In genomic region chr5:113491988-113492387, GRCm38 (mm10) we compare ENCODE assay signal across 10 mouse cellular contexts. TPM values are rescaled to one million over a fixed set of nuclear protein-coding genes. Genes with fewer than 3 reads are reported as not detected.
A peak's percentile ranks its signal among the peaks of the same experiment; 100 is the strongest.
DNase-seq lines count a peak whose midpoint lies in the region; ATAC-seq and TF ChIP-seq lines count a peak whose summit lies in the region.
"Had no signal": no experiment of that assay in that cellular context is flagged by ENCODE, and none has a peak within 500 bp of the region (broad histone marks: within the 10 kb centered on the region; RNA-seq: fewer than 3 reads in every experiment).

No protein-coding gene starts in this region.

- TF ChIP-seq CTCF in hindbrain, postnatal 0 days (IDR thresholded peaks at IDR 0.05; ENCODE audit: low read depth): no peak

- no peaks in the 10 kb centered on the region for H3K9me3 ChIP-seq in heart, embryonic 14.5 days (ENCODE audit: control insufficient read depth, low read length)
- no peaks in the 10 kb centered on the region for H3K9me3 ChIP-seq in embryonic facial prominence, embryonic 15.5 days (replicated peaks)
- H3K9me3 ChIP-seq in hindbrain, postnatal 0 days (ENCODE audit: low read length): no peaks in the 10 kb centered on the region
- H3K9me3 ChIP-seq in neural tube, embryonic 13.5 days: no peaks in the 10 kb centered on the region

- no peak for DNase-seq in heart, postnatal 4 days
- no peak for DNase-seq in hindbrain, postnatal 0 days (ENCODE audit: low spot score)
- no peak for DNase-seq in ovary, postnatal 14 days (ENCODE audit: low spot score)
- DNase-seq in left cerebral cortex, postnatal 36 days (ENCODE audit: low spot score in 2 of 2): no peak
- no peak for DNase-seq in right cerebral cortex, postnatal 25 days
- DNase-seq: gastrocnemius, adult 2 months had no signal

- ATAC-seq in heart, embryonic 14.5 days (ENCODE audit: insufficient number of reproducible peaks, insufficient read depth, low FRiP score, low read depth): no peak
- ATAC-seq in embryonic facial prominence, embryonic 15.5 days (ENCODE audit: insufficient number of reproducible peaks, low FRiP score, low TSS enrichment, low read depth): no peak
- no peak for ATAC-seq in hindbrain, postnatal 0 days
- no peak for ATAC-seq in neural tube, embryonic 13.5 days (ENCODE audit: low read depth)
- ATAC-seq: inflammation-experienced regulatory T-cells, adult 6 months had no signal

- no peak overlapping the region for H3K27ac ChIP-seq in heart, embryonic 14.5 days (replicated peaks in 1 of 2; ENCODE audit: control insufficient read depth in 1 of 2, insufficient read depth in 1 of 2, low read depth in 2 of 2, low read length in 2 of 2)
- 0 out of 2 replicates have a peak overlapping the region, but pooled peaks have one; percentile 17 for H3K27ac ChIP-seq in embryonic facial prominence, embryonic 15.5 days (replicated peaks)
- H3K27ac ChIP-seq in hindbrain, postnatal 0 days: no peak overlapping the region
- H3K27ac ChIP-seq in neural tube, embryonic 13.5 days (replicated peaks): peak overlapping the region; percentile 68
- H3K27ac ChIP-seq: gastrocnemius, adult 2 months had no signal

- H3K9ac ChIP-seq in heart, embryonic 14.5 days (ENCODE audit: low read length): no peak overlapping the region
- no peak overlapping the region for H3K9ac ChIP-seq in embryonic facial prominence, embryonic 15.5 days
- H3K9ac ChIP-seq in hindbrain, postnatal 0 days (replicated peaks; ENCODE audit: low read length): peak overlapping the region; percentile 44; the same call in 1 of the 2 replicates
- H3K9ac ChIP-seq in neural tube, embryonic 13.5 days: peak overlapping the region; percentile 95; the same call in 1 of the 2 replicates

- peak overlapping the region; percentile 83 for H3K4me2 ChIP-seq in heart, embryonic 14.5 days (ENCODE audit: low read length)
- H3K4me2 ChIP-seq in embryonic facial prominence, embryonic 15.5 days (replicated peaks): peak overlapping the region; percentile 66
- H3K4me2 ChIP-seq in hindbrain, postnatal 0 days (ENCODE audit: low read depth, low read length): peak overlapping the region; percentile 67
- peak overlapping the region; percentile 85 for H3K4me2 ChIP-seq in neural tube, embryonic 13.5 days

- peaks cover 16% of the 10 kb centered on the region for H3K27me3 ChIP-seq in heart, embryonic 14.5 days (ENCODE audit: control insufficient read depth, insufficient read depth, low read length)
- 0 out of 2 replicates have a peak, but pooled peaks cover 8% of the 10 kb centered on the region for H3K27me3 ChIP-seq in embryonic facial prominence, embryonic 15.5 days
- H3K27me3 ChIP-seq in hindbrain, postnatal 0 days (ENCODE audit: insufficient read depth, low read length): no peaks in the 10 kb centered on the region
- H3K27me3 ChIP-seq in neural tube, embryonic 13.5 days: peaks cover 22% of the 10 kb centered on the region

- H3K4me1 ChIP-seq in heart, embryonic 14.5 days (ENCODE audit: control insufficient read depth in 2 of 2, insufficient read depth in 2 of 2, low read length in 2 of 2): peaks cover 15 to 18% of the 10 kb centered on the region in 2 experiments
- H3K4me1 ChIP-seq in embryonic facial prominence, embryonic 15.5 days: peaks cover 38% of the 10 kb centered on the region
- peaks cover 15% of the 10 kb centered on the region; the same call in 1 of the 2 replicates for H3K4me1 ChIP-seq in hindbrain, postnatal 0 days (ENCODE audit: insufficient read depth, low read length)
- peaks cover 53% of the 10 kb centered on the region for H3K4me1 ChIP-seq in neural tube, embryonic 13.5 days (replicated peaks)

- 86% methylated on average over 3 of the region's 3 CpGs for WGBS in heart, embryonic 14.5 days
- 65% methylated on average over 3 of the region's 3 CpGs for WGBS in embryonic facial prominence, embryonic 15.5 days
- WGBS in hindbrain, postnatal 0 days: 79% methylated on average over 3 of the region's 3 CpGs
- WGBS in neural tube, embryonic 13.5 days: 73% methylated on average over 3 of the region's 3 CpGs

- intact Hi-C loops in left cerebral cortex, postnatal 36 days (cut with DNase I): loop anchor here (5.0 to 10.0 kb wide), 5 partner anchors 53 to 230 kb away; partner anchors contain the start of gene 1700069L16Rik

- H3K4me3 ChIP-seq in heart, embryonic 14.5 days (ENCODE audit: control insufficient read depth in 1 of 2, insufficient read depth in 1 of 2, low read depth in 1 of 2, low read length in 2 of 2): no peak overlapping the region
- peak overlapping the region; percentile 61 for H3K4me3 ChIP-seq in embryonic facial prominence, embryonic 15.5 days (replicated peaks)
- peak overlapping the region; percentile 62 for H3K4me3 ChIP-seq in hindbrain, postnatal 0 days (ENCODE audit: low read length)
- peak overlapping the region; percentile 72 for H3K4me3 ChIP-seq in neural tube, embryonic 13.5 days

- no peaks in the 10 kb centered on the region for H3K36me3 ChIP-seq in heart, embryonic 14.5 days (ENCODE audit: control insufficient read depth, insufficient read depth, low read length)
- no peaks in the 10 kb centered on the region for H3K36me3 ChIP-seq in embryonic facial prominence, embryonic 15.5 days
- no peaks in the 10 kb centered on the region for H3K36me3 ChIP-seq in hindbrain, postnatal 0 days (ENCODE audit: insufficient read depth, low read length)
- no peaks in the 10 kb centered on the region for H3K36me3 ChIP-seq in neural tube, embryonic 13.5 days

RNA-seq across cellular contexts. Expression of gene Wscd2, which starts 1.9 kb away (rescaled TPM):
- 2.2 and 2.8 TPM in 2 replicates for polyA plus RNA-seq in heart, embryonic 14.5 days (2014; fragmentation: Nextera tagmentation; extraction: Ambion mirVana)
- 1 to 10 TPM; 1.1 to 1.3 TPM for total RNA-seq in heart, postnatal 4 days (2021)
- 13.2 and 14.7 TPM in 2 replicates for polyA plus RNA-seq in embryonic facial prominence, embryonic 15.5 days (2015; fragmentation: Nextera tagmentation; extraction: Ambion mirVana)
- total RNA-seq in hindbrain, postnatal 0 days (2014; rRNA removed): 25.1 and 33.8 TPM in 2 replicates
- 8.9 and 9.8 TPM in 2 replicates for polyA plus RNA-seq in hindbrain, postnatal 0 days (2015; fragmentation: Nextera tagmentation; extraction: Ambion mirVana)
- 16.3 and 16.5 TPM in 2 replicates for polyA plus RNA-seq in neural tube, embryonic 13.5 days (2015; fragmentation: Nextera tagmentation; extraction: Ambion mirVana)
- total RNA-seq in left cerebral cortex, postnatal 36 days (2021): 10 to 100 TPM; 51.5 to 66.8 TPM

Comparison
In these comparisons a context has a peak if more than half of its experiments do, and no peak if none do; other contexts are left out.
1. H3K27ac ChIP-seq: peak in embryonic facial prominence, embryonic 15.5 days (single experiment) and neural tube, embryonic 13.5 days (single experiment); none in heart, embryonic 14.5 days (0 of 2) and hindbrain, postnatal 0 days (single experiment).
2. H3K4me3 ChIP-seq: peak in embryonic facial prominence, embryonic 15.5 days (single experiment), hindbrain, postnatal 0 days (single experiment) and neural tube, embryonic 13.5 days (single experiment); none in heart, embryonic 14.5 days (0 of 2).
3. H3K9ac ChIP-seq: peak in hindbrain, postnatal 0 days (single experiment) and neural tube, embryonic 13.5 days (single experiment); none in heart, embryonic 14.5 days (single experiment) and embryonic facial prominence, embryonic 15.5 days (single experiment).
4. Peak in every context shown above with its lines, with median percentiles within 50 percentile points of each other: H3K4me2 ChIP-seq.